Mouse (Mus musculus): ENCODE measurements around the gene L1td1. TPM values are rescaled to one million over a fixed set of nuclear protein-coding genes. Genes with fewer than 3 reads are reported as not detected.

Gene L1td1
- polyA plus RNA-seq, 1 experiment from 2014 or later = 0.28 TPM

- no peaks in the 10 kb centered on the region for H3K36me3 ChIP-seq
- peaks cover 19% of the 10 kb centered on the region for H3K4me1 ChIP-seq
- no peaks in the 10 kb centered on the region for H3K9me3 ChIP-seq
- no peak for ATAC-seq (ENCODE audit: low FRiP score, low read depth)
- 74% methylated on average over 4 of the region's 4 CpGs for WGBS
- H3K4me3 ChIP-seq = no peak overlapping the region
- H3K9ac ChIP-seq (replicated peaks) = no peak overlapping the region
- no peak overlapping the region for H3K4me2 ChIP-seq (replicated peaks)
- H3K27ac ChIP-seq (replicated peaks) = no peak overlapping the region
- H3K27me3 ChIP-seq = no peaks in the 10 kb centered on the region
These were observed 27.9 kb downstream of the L1td1 start for GRCm38 (mm10) chr4:98754456-98754855.

DNA sequence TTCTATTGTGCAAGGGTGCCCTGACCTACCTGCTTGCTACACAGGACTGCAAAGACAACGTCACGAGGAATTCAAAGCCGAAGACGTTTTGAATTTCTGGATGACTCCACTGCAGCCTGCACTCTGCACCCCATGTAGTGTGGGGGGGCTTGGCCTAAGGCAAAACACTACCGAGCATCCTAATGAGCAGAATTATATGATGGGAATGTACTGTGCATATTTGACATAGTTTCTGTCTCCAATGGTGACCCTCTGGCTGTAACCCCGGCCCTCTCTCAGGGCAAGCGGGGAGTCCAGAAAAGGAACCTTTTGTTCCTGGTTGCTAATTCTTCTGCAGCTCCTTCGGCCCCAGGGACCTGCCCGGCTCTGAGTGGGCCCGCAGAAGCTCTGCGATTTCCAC is 29.6 kb downstream of the L1td1 start:
- H3K9me3 ChIP-seq = no peaks in the 10 kb centered on the region
- ATAC-seq (ENCODE audit: low FRiP score, low read depth) = no peak
- H3K36me3 ChIP-seq = no peaks in the 10 kb centered on the region
- H3K4me3 ChIP-seq = no peak overlapping the region
- H3K27me3 ChIP-seq = no peaks in the 10 kb centered on the region
- peaks cover 19% of the 10 kb centered on the region for H3K4me1 ChIP-seq
- H3K27ac ChIP-seq (replicated peaks) = no peak overlapping the region
- no peak overlapping the region for H3K4me2 ChIP-seq (replicated peaks)
- H3K9ac ChIP-seq (replicated peaks) = no peak overlapping the region
- 29% methylated on average over 11 of the region's 11 CpGs for WGBS

GRCm38 (mm10) chr4:98758012-98758821 is 31.7 kb downstream of the L1td1 start:
- Histone ChIP-seq H3K4me1 (peaks cover 25% of the 10 kb centered on the region), H3K4me2 (replicated peaks) (no peak overlapping the region), H3K4me3 (no peak overlapping the region), H3K9me3 (no peaks in the 10 kb centered on the region), H3K27me3 (no peaks in the 10 kb centered on the region), H3K36me3 (no peaks in the 10 kb centered on the region), H3K9ac (replicated peaks) (no peak overlapping the region), H3K27ac (replicated peaks) (0 out of 2 replicates have a peak overlapping the region, but pooled peaks have one; percentile 35)
- 45% methylated on average over 4 of the region's 4 CpGs for WGBS
- peak; percentile 48 for ATAC-seq (ENCODE audit: low FRiP score, low read depth)

DNA sequence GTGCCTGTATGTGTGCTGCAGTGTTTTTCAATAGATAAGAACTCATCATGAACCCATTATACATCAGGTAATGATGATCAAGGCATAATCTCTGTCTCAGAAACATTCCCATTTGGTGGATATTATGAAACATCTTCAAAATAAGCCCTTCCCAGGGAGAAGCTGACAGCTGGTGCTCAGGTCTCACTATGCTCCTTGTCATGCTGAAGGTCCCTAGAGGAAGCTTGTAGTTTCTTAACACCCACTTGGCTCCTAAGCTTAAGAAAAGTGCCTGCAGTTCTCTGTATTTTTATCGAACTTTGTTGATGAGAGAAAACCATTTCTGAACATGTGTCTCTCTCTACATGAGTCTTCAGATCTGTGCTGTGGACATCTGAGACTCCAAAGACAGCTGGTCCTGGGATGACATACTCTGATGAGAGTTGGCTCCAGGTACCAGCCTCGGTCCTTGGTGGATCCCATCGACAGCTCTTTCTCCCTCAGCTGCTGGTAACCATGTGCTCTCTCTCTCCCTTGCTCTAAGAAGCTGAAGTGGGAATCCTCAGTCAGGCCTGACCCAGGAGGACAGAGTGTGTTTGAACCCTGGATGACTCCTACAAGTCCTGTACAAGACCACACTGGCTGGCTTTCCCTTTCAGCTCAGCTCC is 32.5 kb downstream of the L1td1 start:
- H3K9me3 ChIP-seq = no peaks in the 10 kb centered on the region
- no peak overlapping the region for H3K4me3 ChIP-seq
- no peaks in the 10 kb centered on the region for H3K27me3 ChIP-seq
- H3K27ac ChIP-seq (replicated peaks) = no peak overlapping the region
- 89% methylated on average over 3 of the region's 3 CpGs for WGBS
- no peak overlapping the region for H3K9ac ChIP-seq (replicated peaks)
- H3K4me1 ChIP-seq = peaks cover 25% of the 10 kb centered on the region
- H3K4me2 ChIP-seq (replicated peaks) = no peak overlapping the region
- ATAC-seq (ENCODE audit: low FRiP score, low read depth) = no peak
- H3K36me3 ChIP-seq = no peaks in the 10 kb centered on the region

DNA sequence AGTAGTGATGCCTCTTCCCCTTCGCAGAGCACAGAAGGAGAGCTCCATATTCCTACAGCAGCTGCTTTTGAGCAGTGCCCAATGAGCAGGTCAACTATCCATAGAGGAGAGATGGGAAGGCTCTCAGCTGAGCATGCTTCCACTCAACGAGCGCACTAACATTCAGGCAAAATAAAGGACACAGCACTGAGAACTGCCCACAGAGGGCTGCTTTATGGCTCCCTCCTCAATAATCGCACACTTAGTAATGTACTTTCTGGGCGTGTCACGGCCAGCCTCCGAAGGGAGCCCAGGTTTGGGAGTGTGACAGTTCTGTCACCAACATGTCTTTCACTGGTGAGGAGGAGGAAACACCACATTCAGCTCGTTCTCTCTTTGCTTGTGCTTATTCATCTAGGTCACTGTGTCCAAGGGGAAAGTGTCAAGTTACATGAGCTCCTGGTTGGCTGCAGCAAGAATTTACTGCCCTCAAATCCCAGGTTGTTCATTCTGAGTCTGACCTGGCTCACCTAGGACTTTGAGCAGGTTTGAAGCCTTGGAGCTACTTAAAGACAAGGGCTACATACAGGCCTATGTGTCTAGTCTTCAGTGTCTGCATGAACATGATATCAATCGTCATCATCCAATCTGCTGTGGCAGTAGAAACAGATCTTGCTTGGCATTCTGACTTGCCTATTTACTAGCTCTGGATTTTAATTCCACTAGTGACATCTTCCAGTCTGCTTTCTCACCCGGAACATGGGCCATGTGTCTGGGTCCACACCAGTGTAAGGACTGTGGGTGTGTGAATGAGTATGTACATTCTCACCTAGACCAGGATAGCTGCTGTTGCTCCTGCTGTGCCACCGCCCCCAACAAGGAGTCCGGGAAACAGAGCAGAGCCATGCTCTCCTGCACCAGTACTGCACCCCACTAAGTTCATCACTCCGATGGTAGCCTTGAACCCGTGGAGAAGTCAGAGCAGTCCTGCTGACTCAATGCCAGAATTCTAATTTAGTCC is 40.9 kb downstream of the L1td1 start:
- Histone ChIP-seq H3K36me3 (no peaks in the 10 kb centered on the region), H3K4me1 (no peaks in the 10 kb centered on the region), H3K9me3 (no peaks in the 10 kb centered on the region), H3K27ac (replicated peaks) (no peak overlapping the region), H3K4me2 (replicated peaks) (no peak overlapping the region), H3K27me3 (no peaks in the 10 kb centered on the region), H3K4me3 (no peak overlapping the region), H3K9ac (replicated peaks) (no peak overlapping the region)
- ATAC-seq (ENCODE audit: low FRiP score, low read depth) = no peak
- 89% methylated on average over 14 of the region's 14 CpGs for whole genome bisulfite sequencing

- H3K4me1 ChIP-seq = peaks cover 6% of the 10 kb centered on the region; the same call in 1 of the 2 replicates
- no peak overlapping the region for H3K4me2 ChIP-seq (replicated peaks)
- H3K9me3 ChIP-seq = no peaks in the 10 kb centered on the region
- ATAC-seq (ENCODE audit: low FRiP score, low read depth) = no peak
- no peaks in the 10 kb centered on the region for H3K36me3 ChIP-seq
- 90% methylated on average over 5 of the region's 5 CpGs for WGBS
- no peak overlapping the region for H3K4me3 ChIP-seq
- peaks cover 7% of the 10 kb centered on the region; the same call in 1 of the 2 replicates for H3K27me3 ChIP-seq
- no peak overlapping the region for H3K9ac ChIP-seq (replicated peaks)
- no peak overlapping the region for H3K27ac ChIP-seq (replicated peaks)
These were observed 47.3 kb downstream of the L1td1 start for GRCm38 (mm10) chr4:98773785-98774184.

- H3K4me2 ChIP-seq (replicated peaks) = no peak overlapping the region
- H3K4me1 ChIP-seq = peaks cover 6% of the 10 kb centered on the region; the same call in 1 of the 2 replicates
- no peaks in the 10 kb centered on the region for H3K9me3 ChIP-seq
- peaks cover 18% of the 10 kb centered on the region for H3K27me3 ChIP-seq
- H3K4me3 ChIP-seq = no peak overlapping the region
- no peaks in the 10 kb centered on the region for H3K36me3 ChIP-seq
- no peak for ATAC-seq (ENCODE audit: low FRiP score, low read depth)
- H3K9ac ChIP-seq (replicated peaks) = no peak overlapping the region
- H3K27ac ChIP-seq (replicated peaks) = no peak overlapping the region
- WGBS = 80% methylated on average over 10 of the region's 10 CpGs
These were observed 50.3 kb downstream of the L1td1 start for GRCm38 (mm10) chr4:98776721-98777427.

DNA sequence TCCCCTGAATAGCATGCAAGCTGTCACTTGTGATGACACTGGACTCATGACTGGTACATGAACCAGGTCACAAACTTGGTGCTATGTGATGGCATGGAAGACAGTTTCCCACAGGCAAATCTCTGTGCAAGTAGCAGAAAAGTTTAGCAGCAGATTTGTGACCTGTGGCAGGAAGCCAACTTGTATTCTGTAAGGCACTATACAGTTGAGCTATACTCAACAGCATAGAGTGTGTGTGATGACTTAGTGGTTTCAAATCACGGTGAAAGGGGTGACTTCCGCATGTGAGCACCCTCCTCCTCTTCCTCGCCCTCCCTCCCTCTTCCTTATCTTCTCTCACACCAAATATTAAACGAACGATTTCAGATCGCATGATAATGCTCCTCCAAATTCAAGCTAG is 50.9 kb downstream of the L1td1 start:
- ATAC-seq (ENCODE audit: low FRiP score, low read depth) = no peak
- no peak overlapping the region for H3K4me3 ChIP-seq
- no peaks in the 10 kb centered on the region for H3K9me3 ChIP-seq
- no peak overlapping the region for H3K27ac ChIP-seq (replicated peaks)
- no peaks in the 10 kb centered on the region for H3K36me3 ChIP-seq
- 91% methylated on average over 6 of the region's 6 CpGs for WGBS
- peaks cover 6% of the 10 kb centered on the region; the same call in 1 of the 2 replicates for H3K4me1 ChIP-seq
- H3K27me3 ChIP-seq = peaks cover 18% of the 10 kb centered on the region
- H3K4me2 ChIP-seq (replicated peaks) = no peak overlapping the region
- no peak overlapping the region for H3K9ac ChIP-seq (replicated peaks)

GRCm38 (mm10) chr4:98778219-98778618 is 51.7 kb downstream of the L1td1 start:
- 15% methylated on average over 16 of the region's 16 CpGs for WGBS
- Histone ChIP-seq H3K9ac (replicated peaks) (no peak overlapping the region), H3K9me3 (no peaks in the 10 kb centered on the region), H3K27ac (replicated peaks) (no peak overlapping the region), H3K4me3 (no peak overlapping the region; the same call in 1 of the 2 replicates), H3K36me3 (no peaks in the 10 kb centered on the region), H3K4me2 (replicated peaks) (peak overlapping the region; percentile 32), H3K27me3 (peaks cover 18% of the 10 kb centered on the region), H3K4me1 (peaks cover 6% of the 10 kb centered on the region; the same call in 1 of the 2 replicates)
- ATAC-seq (ENCODE audit: low FRiP score, low read depth) = no peak

DNA sequence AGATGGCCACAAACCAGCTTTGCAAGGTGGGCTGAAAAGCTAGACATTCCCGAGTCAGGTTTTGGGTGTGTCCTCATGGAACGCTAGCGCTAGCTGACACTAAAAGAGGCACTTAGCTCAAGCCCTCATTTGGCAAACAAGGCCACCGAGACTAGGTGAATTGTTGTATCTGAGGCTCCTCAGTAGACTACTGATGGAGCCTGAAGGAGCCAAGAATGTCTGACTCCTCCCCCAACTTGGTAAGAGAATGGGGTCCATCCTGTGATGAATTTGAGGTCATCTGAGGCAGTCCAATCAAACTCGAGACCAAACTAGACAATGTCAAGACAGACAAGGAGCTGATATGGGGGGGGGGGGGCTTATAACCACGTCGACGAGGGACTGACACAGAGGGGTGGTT is 59.3 kb downstream of the L1td1 start:
- WGBS = 42% methylated on average over 8 of the region's 8 CpGs

GRCm38 (mm10) chr4:98786281-98786680 is 59.7 kb downstream of the L1td1 start:
- ATAC-seq (ENCODE audit: low FRiP score, low read depth) = no peak
- 15% methylated on average over 3 of the region's 3 CpGs for WGBS
- no peaks in the 10 kb centered on the region for H3K9me3 ChIP-seq
- no peak overlapping the region for H3K9ac ChIP-seq (replicated peaks)
- H3K4me1 ChIP-seq = peaks cover 18% of the 10 kb centered on the region
- H3K27me3 ChIP-seq = no peaks in the 10 kb centered on the region; the same call in 1 of the 2 replicates
- H3K27ac ChIP-seq (replicated peaks) = no peak overlapping the region
- no peaks in the 10 kb centered on the region for H3K36me3 ChIP-seq
- H3K4me2 ChIP-seq (replicated peaks) = no peak overlapping the region
- H3K4me3 ChIP-seq = no peak overlapping the region

More for the DNA sequence above, 59.3 kb downstream of the L1td1 start:
- no peak overlapping the region for H3K4me3 ChIP-seq
- H3K36me3 ChIP-seq = no peaks in the 10 kb centered on the region
- no peak overlapping the region for H3K4me2 ChIP-seq (replicated peaks)
- no peak overlapping the region for H3K9ac ChIP-seq (replicated peaks)
- H3K27me3 ChIP-seq = no peaks in the 10 kb centered on the region
- no peak overlapping the region for H3K27ac ChIP-seq (replicated peaks)
- no peak for ATAC-seq (ENCODE audit: low FRiP score, low read depth)
- H3K4me1 ChIP-seq = peaks cover 18% of the 10 kb centered on the region
- H3K9me3 ChIP-seq = no peaks in the 10 kb centered on the region
